Mouse (Mus musculus) heart, adult 8-10 months (tissue): ENCODE data around the gene Pik3c2a. TPM values are rescaled to one million over a fixed set of nuclear protein-coding genes. Genes with fewer than 3 reads are reported as not detected.

ENCODE experiments used
- DNase-seq: peaks from one replicate; pipeline ENCODE4 v3.0.0; 2022; ENCODE audit warnings: low spot score
- total RNA-seq, 4 experiments: library from RNA; stranded (reverse); gene quantifications; 2 replicates each; pipeline ENCODE4 v1.2.4; 2022

Gene Pik3c2a
- total RNA-seq, 4 experiments from 2014 or later, result 12.9 to 15.6 (median 14.1) TPM

- DNase-seq, result no peak
These were observed 144.9 kb downstream of the Pik3c2a start for GRCm38 (mm10) chr7:116298389-116298788.

- no peak for DNase-seq
These were observed 148.3 kb downstream of the Pik3c2a start for GRCm38 (mm10) chr7:116294961-116295360.

- no peak for DNase-seq
These were observed 150.9 kb downstream of the Pik3c2a start for GRCm38 (mm10) chr7:116292377-116292776.

GRCm38 (mm10) chr7:116290559-116290958, 152.7 kb downstream of the Pik3c2a start:
- no peak for DNase-seq

- DNase-seq, result no peak
These were observed 154.3 kb downstream of the Pik3c2a start for GRCm38 (mm10) chr7:116288996-116289395.

- no peak for DNase-seq
These were observed 155.3 kb downstream of the Pik3c2a start for GRCm38 (mm10) chr7:116287959-116288358.

Other genes with a start within 250 kb of the Pik3c2a start
- gene Plekha7, start 135.1 kb downstream of the Pik3c2a start, total RNA-seq, result 1 to 10 TPM; 4.2 to 9.8 (median 6.5) TPM
- gene Rps13, start 109.3 kb downstream of the Pik3c2a start, total RNA-seq, result 100 to 1,000 TPM; 323 to 407 (median 359) TPM
- 1 to 10 TPM; 5.1 to 7.9 (median 6.7) TPM for gene Nucb2, start 60.9 kb upstream of the Pik3c2a start, total RNA-seq